Mouse (Mus musculus) gastrocnemius, postnatal 36 days (tissue): ENCODE data around the gene Prkd2. TPM values are rescaled to one million over a fixed set of nuclear protein-coding genes. Genes with fewer than 3 reads are reported as not detected.

Experiments
- DNase-seq, 2 experiments: peaks; one replicate each; pipeline ENCODE4 v3.0.0; 2022
- intact Hi-C: fragments of 180-260 bp; cut with DNase I; formaldehyde crosslinking; loops from one replicate; pipeline ENCODE4 v1.15.1; 2025
- total RNA-seq, 2 experiments: library from RNA; stranded (reverse); gene quantifications; 2 replicates each; pipeline ENCODE4 v1.2.3; 2021

Prkd2 gene
- total RNA-seq, 2 experiments from 2014 or later, result 5.1 to 6.5 TPM

GRCm38 (mm10) chr7:16823734-16824133 lies 19.0 kb upstream of the Prkd2 start:
- intact Hi-C loops, result no loop called here
- DNase-seq, result no peak

GRCm38 (mm10) chr7:16825785-16826184 lies 16.9 kb upstream of the Prkd2 start:
- no peak for DNase-seq
- intact Hi-C loops, result no loop called here

- no peak for DNase-seq
- intact Hi-C loops, result no loop called here
These were observed 16.1 kb upstream of the Prkd2 start for GRCm38 (mm10) chr7:16826571-16826970.

- intact Hi-C loops, result no loop called here
- DNase-seq, result no peak
These were observed 15.4 kb upstream of the Prkd2 start for GRCm38 (mm10) chr7:16827274-16827673.

GRCm38 (mm10) chr7:16830449-16830848 lies 12.3 kb upstream of the Prkd2 start:
- intact Hi-C loops, result no loop called here
- DNase-seq, result no peak

GRCm38 (mm10) chr7:16837916-16838803 lies 4.5 kb upstream of the Prkd2 start:
- no peak for DNase-seq
- intact Hi-C loops, result no loop called here

GRCm38 (mm10) chr7:16838804-16839426 lies 3.8 kb upstream of the Prkd2 start:
- no peak for DNase-seq
- intact Hi-C loops, result no loop called here

GRCm38 (mm10) chr7:16839427-16840108 lies 3.1 kb upstream of the Prkd2 start:
- DNase-seq, result no peak
- intact Hi-C loops, result no loop called here

GRCm38 (mm10) chr7:16840109-16840491 lies 2.6 kb upstream of the Prkd2 start:
- intact Hi-C loops, result no loop called here
- no peak for DNase-seq

- DNase-seq, result no peak
- intact Hi-C loops, result no loop called here
These were observed 1.6 kb upstream of the Prkd2 start for GRCm38 (mm10) chr7:16841078-16841477.

GRCm38 (mm10) chr7:16841561-16842560 lies 841 bp upstream of the Prkd2 start:
- intact Hi-C loops, result no loop called here
- DNase-seq, result no peak

GRCm38 (mm10) chr7:16843441-16844171 lies 904 bp downstream of the Prkd2 start:
- intact Hi-C loops, result no loop called here

GRCm38 (mm10) chr7:16844696-16845071 lies 2.0 kb downstream of the Prkd2 start:
- DNase-seq, result no peak
- intact Hi-C loops, result no loop called here

More at GRCm38 (mm10) chr7:16843441-16844171, 904 bp downstream of the Prkd2 start:
- peak in 1 of 2 experiments; percentile 38 for DNase-seq

GRCm38 (mm10) chr7:16845072-16845819 lies 2.5 kb downstream of the Prkd2 start:
- intact Hi-C loops, result no loop called here
- no peak for DNase-seq

- DNase-seq, result no peak
- intact Hi-C loops, result no loop called here
These were observed 3.1 kb downstream of the Prkd2 start for GRCm38 (mm10) chr7:16845820-16846167.

GRCm38 (mm10) chr7:16846775-16847174 lies 4.1 kb downstream of the Prkd2 start:
- no peak for DNase-seq
- intact Hi-C loops, result no loop called here

GRCm38 (mm10) chr7:16847507-16847906 lies 4.8 kb downstream of the Prkd2 start:
- DNase-seq, result no peak
- intact Hi-C loops, result no loop called here

GRCm38 (mm10) chr7:16848579-16848978 lies 5.9 kb downstream of the Prkd2 start:
- DNase-seq, result peak; percentile 40 to 62

GRCm38 (mm10) chr7:16851636-16852035 lies 8.9 kb downstream of the Prkd2 start:
- intact Hi-C loops, result no loop called here

More at GRCm38 (mm10) chr7:16848579-16848978, 5.9 kb downstream of the Prkd2 start:
- intact Hi-C loops, result no loop called here

More at GRCm38 (mm10) chr7:16851636-16852035, 8.9 kb downstream of the Prkd2 start:
- no peak for DNase-seq
